Comparison of ENCODE assay signal across 8 mouse cellular contexts in genomic region chr8:103913927-103914640, GRCm38 (mm10).
DNase-seq lines count a peak whose midpoint lies in the region; ATAC-seq and TF ChIP-seq lines count a peak whose summit lies in the region.

No protein-coding gene starts in this region.

- no peak overlapping the region for H3K4me3 ChIP-seq in E14TG2a.4 (replicated peaks; ENCODE audit: low read length)
- no peak overlapping the region for H3K4me3 ChIP-seq in embryonic facial prominence, embryonic 15.5 days (replicated peaks)
- H3K4me3 ChIP-seq in intestine, embryonic 14.5 days (ENCODE audit: low read depth, low read length), result no peak overlapping the region
- no peak overlapping the region for H3K4me3 ChIP-seq in limb, embryonic 13.5 days

- peak overlapping the region; percentile 80 for H3K27ac ChIP-seq in embryonic facial prominence, embryonic 15.5 days (replicated peaks)
- peak overlapping the region; percentile 55 for H3K27ac ChIP-seq in intestine, embryonic 14.5 days (ENCODE audit: low read depth)
- peak overlapping the region; percentile 82 for H3K27ac ChIP-seq in limb, embryonic 13.5 days

- peaks cover 44% of the 10 kb centered on the region for H3K4me1 ChIP-seq in E14TG2a.4 (replicated peaks; ENCODE audit: low read depth, low read length)
- H3K4me1 ChIP-seq in embryonic facial prominence, embryonic 15.5 days, result peaks cover 26% of the 10 kb centered on the region
- H3K4me1 ChIP-seq in intestine, embryonic 14.5 days (replicated peaks; ENCODE audit: control insufficient read depth, insufficient read depth, low read length), result no peaks in the 10 kb centered on the region
- peaks cover 19% of the 10 kb centered on the region for H3K4me1 ChIP-seq in limb, embryonic 13.5 days

- peak; percentile 11 to 47 for DNase-seq in adrenal gland, adult (ENCODE audit: inconsistent age in 2 of 2, low spot score in 1 of 2)
- DNase-seq in adrenal gland, postnatal 4 days (ENCODE audit: low spot score in 2 of 2), result no peak
- peak; percentile 65 for DNase-seq in intestine, embryonic 14.5 days (ENCODE audit: low spot score)
- peak; percentile 55 for DNase-seq in retina, postnatal 1 day

- WGBS in embryonic facial prominence, embryonic 15.5 days, result 31% methylated on average over 6 of the region's 6 CpGs
- 29% methylated on average over 6 of the region's 6 CpGs for WGBS in intestine, embryonic 14.5 days
- 30% methylated on average over 6 of the region's 6 CpGs for WGBS in limb, embryonic 13.5 days

- no peak overlapping the region for H3K4me2 ChIP-seq in embryonic facial prominence, embryonic 15.5 days (replicated peaks)
- no peak overlapping the region for H3K4me2 ChIP-seq in intestine, embryonic 14.5 days (ENCODE audit: low read length)
- H3K4me2 ChIP-seq in limb, embryonic 13.5 days (replicated peaks), result 0 out of 2 replicates have a peak overlapping the region, but pooled peaks have one; percentile 5

- H3K36me3 ChIP-seq in E14TG2a.4 (ENCODE audit: insufficient read depth, low read length), result no peaks in the 10 kb centered on the region
- H3K36me3 ChIP-seq in embryonic facial prominence, embryonic 15.5 days, result no peaks in the 10 kb centered on the region
- H3K36me3 ChIP-seq in intestine, embryonic 14.5 days (ENCODE audit: control insufficient read depth, insufficient read depth, low read length), result no peaks in the 10 kb centered on the region
- no peaks in the 10 kb centered on the region for H3K36me3 ChIP-seq in limb, embryonic 13.5 days

- peaks cover 15% of the 10 kb centered on the region; the same call in 1 of the 2 replicates for H3K27me3 ChIP-seq in E14TG2a.4 (ENCODE audit: insufficient read depth, low read length)
- H3K27me3 ChIP-seq in embryonic facial prominence, embryonic 15.5 days, result no peaks in the 10 kb centered on the region
- no peaks in the 10 kb centered on the region for H3K27me3 ChIP-seq in intestine, embryonic 14.5 days (replicated peaks; ENCODE audit: control insufficient read depth, insufficient read depth, low read length)
- H3K27me3 ChIP-seq in limb, embryonic 13.5 days, result no peaks in the 10 kb centered on the region

- 0 out of 2 replicates have a peak, but pooled peaks have one; percentile 6 for TF ChIP-seq CTCF in E14TG2a.4 (conservative IDR thresholded peaks at IDR 0.05; ENCODE audit: low read length)

- H3K9ac ChIP-seq in embryonic facial prominence, embryonic 15.5 days, result no peak overlapping the region
- no peak overlapping the region for H3K9ac ChIP-seq in intestine, embryonic 14.5 days (ENCODE audit: low read length)
- no peak overlapping the region for H3K9ac ChIP-seq in limb, embryonic 13.5 days

- ATAC-seq in embryonic facial prominence, embryonic 15.5 days (ENCODE audit: insufficient number of reproducible peaks, low FRiP score, low TSS enrichment, low read depth), result peak; percentile 70; the same call in 1 of the 2 replicates
- 0 out of 2 replicates have a peak, but pooled peaks have one; percentile 47 for ATAC-seq in intestine, embryonic 14.5 days (replicated peaks; ENCODE audit: low FRiP score, low TSS enrichment, low read depth)
- ATAC-seq in limb, embryonic 13.5 days (ENCODE audit: low FRiP score, low read depth), result peak; percentile 43
- no peak for ATAC-seq in inflammation-experienced regulatory T-cells, adult 6 months

- no peaks in the 10 kb centered on the region for H3K9me3 ChIP-seq in E14TG2a.4 (ENCODE audit: low read length)
- H3K9me3 ChIP-seq in embryonic facial prominence, embryonic 15.5 days (replicated peaks), result no peaks in the 10 kb centered on the region
- no peaks in the 10 kb centered on the region for H3K9me3 ChIP-seq in intestine, embryonic 14.5 days (ENCODE audit: control insufficient read depth, low read length)
- H3K9me3 ChIP-seq in limb, embryonic 13.5 days, result no peaks in the 10 kb centered on the region

Comparison
In these comparisons a context has a peak if more than half of its experiments do, and no peak if none do; other contexts are left out.
1. DNase-seq: peak in adrenal gland, adult (2 of 2), intestine, embryonic 14.5 days (single experiment) and retina, postnatal 1 day (single experiment); none in adrenal gland, postnatal 4 days (0 of 2).
2. Peak in every context shown above with its lines, with median percentiles within 50 percentile points of each other: H3K27ac ChIP-seq.